Comparison of ENCODE assay signal across 9 mouse cellular contexts in the genomic region with DNA sequence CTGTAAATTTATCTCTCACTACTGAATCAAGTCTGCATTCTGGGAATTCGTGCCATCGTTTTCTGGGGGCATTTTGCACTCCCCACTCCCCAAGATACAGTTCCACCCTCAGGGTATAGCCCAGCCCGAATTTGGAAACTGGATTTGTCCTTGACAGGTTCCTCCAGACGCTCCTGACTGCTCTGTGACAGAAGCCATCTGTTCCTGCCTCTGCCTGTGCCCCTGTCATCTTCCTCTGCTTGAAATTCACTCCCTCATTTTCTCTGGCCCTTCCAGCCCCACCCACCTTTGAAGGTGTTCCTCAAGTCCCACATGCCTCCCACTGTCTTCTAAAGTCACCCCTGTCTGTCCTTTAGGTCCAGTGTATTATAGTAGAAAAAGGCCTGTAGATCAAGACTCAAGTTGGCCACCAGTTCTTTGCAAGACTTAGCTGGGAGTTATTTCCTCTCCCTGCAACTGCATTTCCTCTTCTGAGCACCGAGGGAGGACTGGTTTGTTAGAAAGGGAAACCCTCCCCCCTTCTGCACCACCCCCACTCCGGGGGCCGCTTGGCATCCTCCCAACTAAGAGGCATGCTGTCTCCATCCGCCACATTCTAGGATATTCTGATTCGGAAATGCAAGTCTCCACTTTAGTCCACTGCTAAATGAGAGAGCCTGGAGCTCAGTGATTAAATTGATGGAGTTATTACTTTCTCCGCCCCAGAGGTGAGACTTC. TPM values are rescaled to one million over a fixed set of nuclear protein-coding genes. Genes with fewer than 3 reads are reported as not detected.
DNase-seq lines count a peak whose midpoint lies in the region; ATAC-seq and TF ChIP-seq lines count a peak whose summit lies in the region.
"Had no signal": no experiment of that assay in that cellular context is flagged by ENCODE, and none has a peak within 500 bp of the region (broad histone marks: within the 10 kb centered on the region; RNA-seq: fewer than 3 reads in every experiment).

No protein-coding gene starts in this region.

- peak; percentile 72; the same call in 1 of the 2 replicates for ATAC-seq in lung, embryonic 15.5 days (ENCODE audit: borderline replicate concordance, extremely low read depth, low FRiP score, low TSS enrichment)
- no peak for ATAC-seq in heart, embryonic 12.5 days (ENCODE audit: insufficient number of reproducible peaks, low FRiP score)
- ATAC-seq in kidney, postnatal 0 days (replicated peaks; ENCODE audit: low FRiP score, low read depth): no peak
- ATAC-seq in stomach, embryonic 14.5 days (ENCODE audit: insufficient number of reproducible peaks, insufficient read depth, low FRiP score, low read depth): no peak

- no peaks in the 10 kb centered on the region for H3K36me3 ChIP-seq in lung, embryonic 15.5 days
- H3K36me3 ChIP-seq in heart, embryonic 12.5 days: no peaks in the 10 kb centered on the region
- H3K36me3 ChIP-seq in kidney, postnatal 0 days (ENCODE audit: insufficient read depth, low read length): no peaks in the 10 kb centered on the region
- no peaks in the 10 kb centered on the region for H3K36me3 ChIP-seq in stomach, embryonic 14.5 days (ENCODE audit: control insufficient read depth, insufficient read depth, low read length)

- H3K4me3 ChIP-seq in lung, embryonic 15.5 days: no peak overlapping the region
- no peak overlapping the region for H3K4me3 ChIP-seq in heart, embryonic 12.5 days
- H3K4me3 ChIP-seq in kidney, postnatal 0 days (replicated peaks; ENCODE audit: low read depth, low read length): no peak overlapping the region
- no peak overlapping the region for H3K4me3 ChIP-seq in stomach, embryonic 14.5 days (ENCODE audit: low read depth, low read length)
- H3K4me3 ChIP-seq: megakaryocyte, embryonic 14.5 days had no signal

- H3K9ac ChIP-seq in lung, embryonic 15.5 days: no peak overlapping the region
- no peak overlapping the region for H3K9ac ChIP-seq in heart, embryonic 12.5 days
- no peak overlapping the region for H3K9ac ChIP-seq in kidney, postnatal 0 days (ENCODE audit: low read depth, low read length)
- H3K9ac ChIP-seq in stomach, embryonic 14.5 days (replicated peaks; ENCODE audit: low read depth, low read length): no peak overlapping the region

- H3K9me3 ChIP-seq in lung, embryonic 15.5 days: no peaks in the 10 kb centered on the region
- H3K9me3 ChIP-seq in heart, embryonic 12.5 days (replicated peaks): no peaks in the 10 kb centered on the region
- H3K9me3 ChIP-seq in kidney, postnatal 0 days (replicated peaks; ENCODE audit: low read length): no peaks in the 10 kb centered on the region
- no peaks in the 10 kb centered on the region for H3K9me3 ChIP-seq in stomach, embryonic 14.5 days (ENCODE audit: control insufficient read depth, low read depth, low read length)
- H3K9me3 ChIP-seq: megakaryocyte, embryonic 14.5 days had no signal

- peaks cover 30% of the 10 kb centered on the region for H3K4me1 ChIP-seq in lung, embryonic 15.5 days
- peaks cover 27% of the 10 kb centered on the region for H3K4me1 ChIP-seq in heart, embryonic 12.5 days (replicated peaks)
- H3K4me1 ChIP-seq in kidney, postnatal 0 days (replicated peaks; ENCODE audit: insufficient read depth, low read length): peaks cover 6% of the 10 kb centered on the region; the same call in 1 of the 2 replicates
- H3K4me1 ChIP-seq in stomach, embryonic 14.5 days (ENCODE audit: control insufficient read depth, insufficient read depth, low read length): peaks cover 13% of the 10 kb centered on the region

- H3K4me2 ChIP-seq in lung, embryonic 15.5 days: no peak overlapping the region
- no peak overlapping the region for H3K4me2 ChIP-seq in heart, embryonic 12.5 days
- no peak overlapping the region for H3K4me2 ChIP-seq in kidney, postnatal 0 days (ENCODE audit: low read length)
- no peak overlapping the region for H3K4me2 ChIP-seq in stomach, embryonic 14.5 days (replicated peaks; ENCODE audit: low read depth, low read length)

- H3K27ac ChIP-seq in lung, embryonic 15.5 days: peak overlapping the region; percentile 72
- peak overlapping the region; percentile 60 for H3K27ac ChIP-seq in heart, embryonic 12.5 days (ENCODE audit: poor library complexity, severe bottlenecking)
- H3K27ac ChIP-seq in kidney, postnatal 0 days: peak overlapping the region; percentile 77
- peak overlapping the region; percentile 34; the same call in 1 of the 2 replicates for H3K27ac ChIP-seq in stomach, embryonic 14.5 days (ENCODE audit: low read length)

- H3K27me3 ChIP-seq in lung, embryonic 15.5 days: no peaks in the 10 kb centered on the region
- no peaks in the 10 kb centered on the region for H3K27me3 ChIP-seq in heart, embryonic 12.5 days (replicated peaks)
- H3K27me3 ChIP-seq in kidney, postnatal 0 days (ENCODE audit: insufficient read depth, low read length): no peaks in the 10 kb centered on the region
- H3K27me3 ChIP-seq in stomach, embryonic 14.5 days (ENCODE audit: control insufficient read depth, insufficient read depth, low read length): no peaks in the 10 kb centered on the region

- WGBS in lung, embryonic 15.5 days: 24% methylated on average over 10 of the region's 10 CpGs
- 21% methylated on average over 10 of the region's 10 CpGs for WGBS in heart, embryonic 12.5 days
- WGBS in kidney, postnatal 0 days: 31% methylated on average over 10 of the region's 10 CpGs
- WGBS in stomach, embryonic 14.5 days: 34% methylated on average over 10 of the region's 10 CpGs

- DNase-seq in lung, postnatal 25 days (ENCODE audit: low spot score): no peak
- DNase-seq in kidney, postnatal 0 days (ENCODE audit: low spot score): peak; percentile 64
- no peak for DNase-seq in cerebellum, adult 8-10 months
- DNase-seq in adipocyte (ENCODE audit: low spot score): no peak
- DNase-seq in gastrocnemius, postnatal 25 days: no peak

- no peak for TF ChIP-seq CTCF in kidney, postnatal 0 days (IDR thresholded peaks at IDR 0.05; ENCODE audit: low read depth)

RNA-seq across cellular contexts. Expression of gene Hprt, which starts 57.4 kb away (rescaled TPM):
- 174 and 176 TPM in 2 replicates for polyA plus RNA-seq in lung, embryonic 15.5 days (2015; fragmentation: Nextera tagmentation; extraction: Ambion mirVana)
- 179 and 190 TPM in 2 replicates for polyA plus RNA-seq in heart, embryonic 12.5 days (2016; fragmentation: Nextera tagmentation; extraction: Ambion mirVana)
- 196 and 204 TPM in 2 replicates for polyA plus RNA-seq in kidney, postnatal 0 days (2015; fragmentation: Nextera tagmentation; extraction: Ambion mirVana)
- 193 and 209 TPM in 2 replicates for polyA plus RNA-seq in stomach, embryonic 14.5 days (2014; fragmentation: Nextera tagmentation; extraction: Ambion mirVana)
- 10 to 100 TPM; 19.6 to 21.2 TPM for total RNA-seq in gastrocnemius, postnatal 25 days (2021)
